22 mouse cellular contexts compared by ENCODE assay signal in the genomic region with DNA sequence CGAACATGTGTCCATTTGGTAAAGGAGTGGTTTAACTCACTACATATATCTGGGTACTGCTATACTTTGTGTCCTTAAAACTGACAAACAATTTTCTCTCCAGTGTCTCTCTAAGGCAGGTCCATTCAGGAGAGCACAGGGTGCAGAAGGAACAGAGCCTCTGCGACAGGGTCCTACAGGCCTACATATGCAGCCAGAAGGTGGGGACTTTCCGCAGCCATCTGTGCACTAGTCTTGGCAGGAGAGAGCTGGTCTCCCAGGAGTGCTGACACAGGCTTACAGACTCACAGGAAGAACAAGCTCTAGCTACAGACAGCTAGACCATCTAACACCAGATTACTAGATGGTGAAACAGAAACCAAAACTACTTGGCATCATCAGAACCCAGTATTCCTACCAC.
DNase-seq lines count a peak whose midpoint lies in the region; ATAC-seq and TF ChIP-seq lines count a peak whose summit lies in the region.
"Had no signal": no experiment of that assay in that cellular context is flagged by ENCODE, and none has a peak within 500 bp of the region (broad histone marks: within the 10 kb centered on the region; RNA-seq: fewer than 3 reads in every experiment).

No protein-coding gene starts in this region.

- no peaks in the 10 kb centered on the region for H3K36me3 ChIP-seq in kidney, embryonic 15.5 days
- no peaks in the 10 kb centered on the region for H3K36me3 ChIP-seq in stomach, postnatal 0 days (ENCODE audit: control insufficient read depth, insufficient read depth, low read length)
- H3K36me3 ChIP-seq: embryonic facial prominence, embryonic 13.5 days; limb, embryonic 12.5 days; liver, embryonic 12.5 days had no signal

- no peak overlapping the region for H3K27ac ChIP-seq in kidney, embryonic 15.5 days
- no peak overlapping the region for H3K27ac ChIP-seq in stomach, postnatal 0 days (replicated peaks)
- H3K27ac ChIP-seq: embryonic facial prominence, embryonic 13.5 days; limb, embryonic 12.5 days; liver, embryonic 12.5 days had no signal

- TF ChIP-seq EP300 in stomach, postnatal 0 days (optimal IDR thresholded peaks at IDR 0.05), result no peak

- TF ChIP-seq CTCF in stomach, postnatal 0 days (IDR thresholded peaks at IDR 0.05; ENCODE audit: low read depth), result no peak

- DNase-seq in gastrocnemius, postnatal 14 days, result peak; percentile 13
- DNase-seq in gastrocnemius, postnatal 36 days, result no peak
- DNase-seq in left cerebral cortex, postnatal 4 days, result peak; percentile 72
- DNase-seq in left cerebral cortex, postnatal 10 days (ENCODE audit: extremely low spot score in 1 of 2, low spot score in 2 of 2), result no peak
- peak; percentile 70 for DNase-seq in cerebellum, adult 9-10 months
- no peak for DNase-seq in stomach, postnatal 0 days (ENCODE audit: low spot score)
- no peak for DNase-seq in yolk sac, embryonic 10.5 days (ENCODE audit: low spot score)
- DNase-seq: adrenal gland, postnatal 36 days; gastrocnemius, postnatal 25 days; kidney, adult 8-10 months; kidney, postnatal 36 days; layer of hippocampus, adult 9-11 months; lung, embryonic 14.5 days; lung, postnatal 36 days; retina, postnatal 1 day; thymus, postnatal 25 days had no signal

- 86% methylated on average over 3 of the region's 3 CpGs for WGBS in kidney, embryonic 15.5 days
- WGBS in stomach, postnatal 0 days, result 88% methylated on average over 3 of the region's 3 CpGs

- ATAC-seq in kidney, embryonic 15.5 days (replicated peaks; ENCODE audit: low FRiP score), result no peak
- ATAC-seq in stomach, postnatal 0 days (ENCODE audit: low FRiP score, low TSS enrichment), result no peak
- ATAC-seq: forebrain, embryonic 14.5 days; inflammation-experienced regulatory T-cells, adult 6 months; liver, embryonic 12.5 days had no signal

- H3K9me3 ChIP-seq in kidney, embryonic 15.5 days (replicated peaks), result no peaks in the 10 kb centered on the region
- H3K9me3 ChIP-seq in stomach, postnatal 0 days (ENCODE audit: control insufficient read depth, low read length), result no peaks in the 10 kb centered on the region
- H3K9me3 ChIP-seq: embryonic facial prominence, embryonic 13.5 days; limb, embryonic 12.5 days; liver, embryonic 12.5 days had no signal

- no peaks in the 10 kb centered on the region for H3K4me1 ChIP-seq in kidney, embryonic 15.5 days
- H3K4me1 ChIP-seq in stomach, postnatal 0 days (replicated peaks; ENCODE audit: control insufficient read depth, insufficient read depth), result no peaks in the 10 kb centered on the region
- H3K4me1 ChIP-seq: embryonic facial prominence, embryonic 13.5 days; limb, embryonic 12.5 days; liver, embryonic 12.5 days had no signal

- no peak overlapping the region for H3K9ac ChIP-seq in kidney, embryonic 15.5 days
- H3K9ac ChIP-seq in stomach, postnatal 0 days (ENCODE audit: low read length), result no peak overlapping the region
- H3K9ac ChIP-seq: embryonic facial prominence, embryonic 13.5 days; limb, embryonic 12.5 days; liver, embryonic 12.5 days; lung, embryonic 14.5 days had no signal

- no peak overlapping the region for H3K4me2 ChIP-seq in kidney, embryonic 15.5 days
- no peak overlapping the region for H3K4me2 ChIP-seq in stomach, postnatal 0 days (replicated peaks; ENCODE audit: low read depth)
- H3K4me2 ChIP-seq: embryonic facial prominence, embryonic 13.5 days; limb, embryonic 12.5 days; liver, embryonic 12.5 days; lung, embryonic 14.5 days had no signal

- no peak overlapping the region for H3K4me3 ChIP-seq in kidney, embryonic 15.5 days (replicated peaks)
- H3K4me3 ChIP-seq in stomach, postnatal 0 days (ENCODE audit: low read depth, low read length), result no peak overlapping the region
- H3K4me3 ChIP-seq: embryonic facial prominence, embryonic 13.5 days; limb, embryonic 12.5 days; liver, embryonic 12.5 days had no signal

- H3K27me3 ChIP-seq in kidney, embryonic 15.5 days, result no peaks in the 10 kb centered on the region
- no peaks in the 10 kb centered on the region for H3K27me3 ChIP-seq in stomach, postnatal 0 days (ENCODE audit: control insufficient read depth, insufficient read depth, low read length)
- H3K27me3 ChIP-seq: embryonic facial prominence, embryonic 13.5 days; limb, embryonic 12.5 days; liver, embryonic 12.5 days had no signal

- intact Hi-C loops in gastrocnemius, postnatal 14 days (cut with DNase I; ENCODE audit: low total_unique reads), result no loop called here
- intact Hi-C loops in gastrocnemius, postnatal 36 days (cut with DNase I), result no loop called here
- intact Hi-C loops in left cerebral cortex, postnatal 4 days (cut with DNase I), result no loop called here
- intact Hi-C loops in left cerebral cortex, postnatal 10 days (cut with DNase I), result no loop called here

Comparison
In these comparisons a context has a peak if more than half of its experiments do, and no peak if none do; other contexts are left out.
1. DNase-seq: peak in gastrocnemius, postnatal 14 days (single experiment), left cerebral cortex, postnatal 4 days (single experiment) and cerebellum, adult 9-10 months (single experiment); none in gastrocnemius, postnatal 36 days (0 of 2), left cerebral cortex, postnatal 10 days (0 of 2), stomach, postnatal 0 days (single experiment) and yolk sac, embryonic 10.5 days (single experiment).